Mouse (Mus musculus) MEL-GATA-1-ER (cell line): ENCODE results near the gene Mier2.

Experiments used
- DNase-seq: peaks from one replicate; pipeline ENCODE4 v3.0.0-alpha.2; 2012; ENCODE audit warnings: low read depth; ENCODE audit errors: extremely low read depth

Mier2 gene

DNA sequence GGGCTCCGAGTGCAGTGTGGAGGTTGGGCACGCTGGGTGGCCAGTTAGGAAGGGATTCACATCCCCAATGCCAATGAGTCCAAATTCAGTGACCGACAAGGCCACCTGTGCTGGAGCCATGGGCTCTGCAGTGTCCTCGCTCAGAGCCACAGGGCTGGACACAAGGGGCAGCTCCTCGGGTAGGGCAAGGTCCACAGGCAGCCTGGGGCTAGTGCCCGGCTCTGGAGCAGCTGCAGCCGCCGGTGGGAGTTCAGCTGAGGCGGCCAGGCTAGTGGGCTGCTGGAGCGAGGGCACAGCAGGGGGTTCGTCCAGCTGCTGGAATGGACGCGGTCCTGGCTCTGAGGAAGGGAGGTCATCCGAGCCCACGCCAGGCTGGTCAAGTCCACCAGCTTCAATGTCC, 13.5 kb downstream of the Mier2 start:
- no peak for DNase-seq

DNA sequence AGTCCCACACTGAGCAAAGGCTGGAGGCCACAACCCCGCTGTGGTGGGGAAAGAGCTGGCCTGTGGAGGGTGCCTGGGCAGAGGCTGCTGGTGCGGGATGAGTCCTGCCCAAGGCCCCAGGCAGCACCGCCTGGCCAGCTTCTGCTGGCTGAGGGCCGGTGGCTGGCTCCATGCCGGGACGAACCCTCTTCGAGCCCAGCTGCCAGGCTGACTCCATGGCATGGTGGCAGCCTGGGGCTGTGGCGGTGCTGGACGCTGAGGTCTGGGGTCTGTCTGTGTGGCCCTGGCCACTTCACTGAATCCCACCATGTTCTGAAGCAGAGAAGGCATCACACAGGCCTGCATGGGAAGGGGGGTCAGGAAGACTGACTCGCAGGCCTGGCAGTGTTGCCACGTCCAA, 14.3 kb downstream of the Mier2 start:
- no peak for DNase-seq

GRCm38 (mm10) chr10:79539701-79540495, 15.1 kb downstream of the Mier2 start:
- DNase-seq = no peak

DNA sequence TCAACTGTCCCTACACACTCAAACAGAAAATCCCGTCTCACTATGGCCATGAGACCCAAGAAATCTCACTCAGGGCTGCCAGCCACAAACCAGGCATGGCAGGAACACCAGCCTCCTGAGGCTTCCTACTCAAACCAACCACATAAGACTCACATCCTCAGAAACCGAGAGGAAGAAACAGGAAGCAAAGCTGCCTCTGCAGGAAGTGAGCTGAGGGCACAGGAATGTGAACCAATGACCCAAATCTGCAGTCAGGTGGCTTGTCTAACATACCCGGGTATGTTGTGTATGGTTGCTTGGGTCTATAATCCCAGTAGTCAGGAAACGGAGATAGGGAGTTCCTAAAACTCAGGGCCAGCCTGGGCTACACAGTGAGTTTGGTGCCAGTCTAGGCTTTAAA, 16.1 kb downstream of the Mier2 start:
- no peak for DNase-seq

- DNase-seq = no peak
Observed at GRCm38 (mm10) chr10:79538323-79538722, 16.7 kb downstream of the Mier2 start.

DNA sequence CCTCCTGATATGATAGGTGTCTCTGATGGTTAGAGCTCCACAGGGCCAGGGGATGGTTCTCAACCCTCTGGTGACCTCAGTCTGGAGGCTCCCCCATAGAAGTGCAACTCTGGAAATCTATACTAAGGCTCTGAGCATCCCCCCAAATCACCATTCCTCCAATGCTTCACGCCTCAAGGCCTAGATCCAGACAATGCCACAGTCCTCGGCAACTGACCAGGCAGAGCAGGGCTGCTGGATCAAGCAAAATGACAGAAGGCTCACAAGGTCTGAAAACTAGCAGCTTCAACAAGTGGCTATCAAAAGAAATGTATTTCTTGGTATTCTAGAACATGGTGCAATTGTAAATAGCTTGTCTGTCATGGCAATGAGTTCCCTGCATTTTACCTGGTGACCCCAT, 17.2 kb downstream of the Mier2 start:
- no peak for DNase-seq

DNA sequence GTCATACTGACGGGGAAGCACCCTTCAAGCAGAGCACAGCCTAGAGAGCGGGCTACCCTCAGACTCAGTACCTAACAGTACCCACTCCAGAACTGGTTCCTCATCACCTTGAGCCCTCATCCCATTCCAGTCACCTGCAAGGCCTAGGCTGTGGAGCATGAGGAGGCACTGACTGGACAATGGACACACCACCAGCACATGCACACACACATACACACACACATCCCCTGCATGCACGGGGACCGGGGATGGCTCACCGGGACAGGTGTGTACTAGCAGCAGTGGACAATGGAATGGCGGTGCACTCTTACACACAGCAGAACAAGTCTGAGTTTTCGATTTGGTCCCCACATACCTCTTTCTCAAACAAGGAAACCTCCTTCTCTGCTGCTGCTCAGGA, 17.7 kb downstream of the Mier2 start:
- DNase-seq = no peak

DNA sequence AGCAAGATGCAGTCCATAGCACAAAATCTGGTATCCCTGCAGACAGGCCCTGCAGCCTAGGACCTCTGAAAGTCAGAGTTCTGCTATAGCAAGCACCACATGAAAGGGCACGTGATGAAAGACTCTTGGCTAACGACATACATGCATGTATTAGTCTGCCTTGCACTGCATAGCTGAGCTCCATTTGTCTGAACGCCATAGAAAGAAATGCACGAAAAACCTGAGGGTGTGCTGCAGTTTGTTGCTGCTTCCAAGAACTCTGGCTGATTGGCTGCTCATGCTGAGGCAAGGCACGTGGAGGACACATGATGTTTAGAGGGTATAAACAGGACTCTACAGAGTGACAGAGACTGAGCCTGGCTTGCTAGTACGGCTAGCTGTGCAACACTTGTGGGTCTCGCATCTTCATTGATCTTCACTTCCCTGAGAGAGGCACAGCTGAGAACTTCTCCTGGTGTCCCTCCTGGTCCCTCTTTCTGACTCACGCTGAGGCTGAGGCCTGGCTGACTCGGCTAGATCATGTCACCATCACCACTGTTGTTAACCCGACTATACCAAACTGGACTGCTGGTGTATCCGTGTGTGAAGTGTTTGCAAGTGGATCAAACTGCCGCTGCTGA, 18.4 kb downstream of the Mier2 start:
- DNase-seq = no peak

DNA sequence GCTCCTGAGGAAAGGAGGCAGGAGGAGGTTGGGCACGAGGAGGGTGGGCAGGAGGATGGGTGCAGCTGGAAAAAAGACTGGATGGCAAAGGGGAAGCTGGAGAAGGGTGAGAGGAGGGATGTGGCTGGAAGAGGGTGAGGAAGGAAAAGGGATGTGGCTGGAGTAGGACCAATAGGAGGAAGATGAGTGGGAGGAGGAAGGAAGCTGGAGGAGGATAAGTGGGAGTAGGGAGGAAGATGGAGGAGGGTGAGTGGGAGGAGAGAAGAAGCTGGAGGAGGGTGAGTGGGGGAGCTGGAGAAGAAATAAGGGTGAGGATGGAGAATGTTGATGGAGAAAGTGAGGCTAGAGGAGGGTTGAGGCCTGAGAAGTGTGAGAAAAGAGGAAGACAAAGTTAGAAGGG, 19.6 kb downstream of the Mier2 start:
- DNase-seq = no peak

GRCm38 (mm10) chr10:79534426-79534825, 20.6 kb downstream of the Mier2 start:
- no peak for DNase-seq

DNA sequence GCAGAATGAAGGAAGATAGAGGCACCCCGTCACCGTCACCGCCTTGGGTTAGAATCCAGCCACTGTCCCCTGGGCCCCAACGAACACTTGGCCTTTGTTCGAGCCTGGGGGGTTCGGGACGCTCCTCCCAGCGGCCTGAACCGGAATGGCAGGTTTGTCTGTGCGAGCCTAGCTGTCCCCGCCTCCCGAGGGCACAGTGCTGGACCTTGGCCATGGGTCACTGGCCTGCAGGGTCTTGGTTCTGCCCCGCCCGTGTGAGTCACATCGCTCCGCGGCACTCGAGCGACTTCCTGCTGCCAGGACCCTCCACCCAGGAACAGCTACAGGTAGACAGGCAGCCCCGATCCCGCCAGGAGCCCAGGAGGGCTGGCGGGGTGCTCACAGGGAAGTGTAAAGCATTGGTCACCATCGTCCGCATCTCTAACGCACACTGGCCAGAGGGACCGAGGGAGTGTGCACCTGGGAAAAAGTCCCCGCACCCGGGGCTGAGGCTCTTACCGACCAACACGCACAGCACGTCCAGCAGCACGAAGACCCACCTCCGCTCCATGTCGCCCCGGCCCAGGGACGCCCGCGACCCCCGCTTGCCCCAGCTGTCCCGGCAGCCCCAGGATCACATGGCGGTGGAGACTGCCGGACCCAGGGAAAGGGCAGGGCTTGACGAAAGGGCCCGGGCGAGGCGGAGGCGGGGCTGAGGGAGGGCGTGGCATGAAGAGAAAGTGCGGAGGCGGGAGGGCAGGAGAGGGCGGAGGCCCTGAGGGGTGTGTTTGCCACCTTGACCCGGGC, 21.7 kb downstream of the Mier2 start, which contains the start of gene Plpp2:
Gene Plpp2 (minus strand): TSS at position 671 of the 786 bp plus-strand sequence.
- no peak for DNase-seq

GRCm38 (mm10) chr10:79532678-79533077, 22.3 kb downstream of the Mier2 start:
- DNase-seq = no peak

DNA sequence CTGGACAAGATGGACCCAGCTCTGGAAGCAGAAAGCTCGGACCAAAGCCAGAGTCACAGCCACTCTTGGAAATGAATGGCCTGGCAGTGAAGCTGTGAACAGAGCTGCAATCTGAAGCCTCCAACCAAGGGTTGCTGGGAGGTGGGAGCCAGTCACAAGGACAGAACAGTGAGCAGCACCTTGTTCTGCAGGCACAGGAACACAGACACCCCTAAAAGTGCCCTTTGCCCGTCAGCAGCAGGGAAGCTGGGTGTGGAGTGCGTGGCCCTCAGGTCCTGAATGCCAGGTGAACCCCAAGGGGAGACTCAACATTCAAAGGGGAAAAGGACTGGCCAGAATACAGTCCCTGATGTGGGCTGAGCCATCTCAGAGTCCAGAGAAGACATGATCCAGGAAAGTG, 23.4 kb downstream of the Mier2 start:
- DNase-seq = no peak

GRCm38 (mm10) chr10:79530721-79531120, 24.3 kb downstream of the Mier2 start:
- no peak for DNase-seq

DNA sequence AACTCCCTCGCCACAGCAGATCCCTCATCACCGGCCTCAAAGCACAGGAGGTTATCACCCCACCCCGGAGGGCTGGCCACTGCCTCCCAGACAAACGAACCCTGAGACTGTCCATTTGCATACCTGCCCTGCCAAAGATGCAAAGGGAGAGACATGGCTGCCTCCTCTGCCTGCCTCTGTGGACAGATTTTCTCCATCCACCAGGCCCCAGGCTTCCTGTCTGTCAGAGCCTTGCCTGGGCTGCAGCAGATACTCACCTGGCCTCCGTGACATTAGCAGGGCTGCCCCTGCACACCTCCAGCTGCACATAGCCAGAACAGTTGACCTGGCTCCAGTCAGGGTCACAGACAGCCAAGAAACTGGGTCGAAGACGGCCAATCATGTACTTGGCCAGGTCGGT, 24.8 kb downstream of the Mier2 start:
- no peak for DNase-seq

DNA sequence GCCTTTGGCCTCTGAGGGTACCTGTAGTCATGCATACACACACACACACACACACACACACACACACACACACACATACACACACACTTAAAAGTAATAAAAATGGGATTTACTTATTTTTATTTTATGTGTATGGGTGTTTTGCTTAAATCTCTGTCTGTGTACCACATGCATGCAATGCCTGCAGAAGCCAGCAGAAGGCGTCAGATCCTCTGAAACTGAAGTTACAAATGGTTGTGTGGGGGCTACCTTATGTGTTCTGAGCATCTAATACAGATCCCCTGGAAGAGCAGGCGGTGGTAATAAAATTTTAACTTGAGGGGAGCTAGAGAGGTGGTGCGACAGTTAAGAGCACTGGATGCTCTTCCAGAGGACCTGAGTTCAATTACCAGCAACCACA, 26.9 kb downstream of the Mier2 start:
- DNase-seq = no peak

- DNase-seq = no peak
Observed at GRCm38 (mm10) chr10:79527453-79527845, 27.6 kb downstream of the Mier2 start.

- DNase-seq = no peak
Observed at GRCm38 (mm10) chr10:79526661-79527452, 28.1 kb downstream of the Mier2 start.

DNA sequence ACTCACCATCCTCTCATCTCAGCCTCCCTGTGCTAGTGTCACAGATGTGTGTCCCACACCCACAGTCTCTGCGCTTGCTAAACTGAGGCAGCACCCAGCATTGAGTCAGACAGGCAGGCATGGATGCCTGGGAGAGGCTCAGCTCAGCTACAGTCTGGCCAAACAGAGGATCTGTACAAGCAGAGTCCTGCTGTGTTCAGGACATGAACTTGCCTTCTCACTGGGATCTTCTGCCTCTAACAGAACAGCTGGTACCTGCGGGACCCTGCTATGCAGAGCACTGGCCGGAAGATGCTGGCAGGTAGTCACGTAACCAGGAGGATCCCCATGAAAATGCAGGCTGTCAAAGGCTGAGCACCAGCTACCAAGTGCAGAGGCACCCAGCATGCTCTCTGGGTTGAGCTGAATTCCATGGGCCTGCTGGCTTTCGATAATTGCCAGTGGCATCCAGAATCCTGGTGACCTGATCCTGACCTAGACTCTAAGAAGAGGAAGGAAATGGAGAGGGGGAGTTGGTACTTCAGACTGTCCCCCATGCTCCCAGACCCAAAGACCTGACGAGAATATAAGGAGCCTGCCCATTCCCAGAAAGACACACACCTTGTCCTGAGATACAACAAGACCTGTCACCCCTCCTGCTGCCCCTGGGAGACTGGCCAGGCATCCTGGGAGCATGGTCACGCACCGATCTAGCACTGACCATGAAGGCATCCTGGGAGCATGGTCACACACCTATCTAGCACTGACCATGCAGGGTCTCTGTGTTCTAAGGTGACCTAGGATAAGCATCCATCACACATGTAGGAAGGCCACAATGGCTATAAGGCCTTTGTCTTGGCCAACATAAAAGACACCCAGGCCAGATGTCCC, 29.3 kb downstream of the Mier2 start:
- no peak for DNase-seq

- no peak for DNase-seq
Observed at GRCm38 (mm10) chr10:79524433-79524832, 30.6 kb downstream of the Mier2 start.

DNA sequence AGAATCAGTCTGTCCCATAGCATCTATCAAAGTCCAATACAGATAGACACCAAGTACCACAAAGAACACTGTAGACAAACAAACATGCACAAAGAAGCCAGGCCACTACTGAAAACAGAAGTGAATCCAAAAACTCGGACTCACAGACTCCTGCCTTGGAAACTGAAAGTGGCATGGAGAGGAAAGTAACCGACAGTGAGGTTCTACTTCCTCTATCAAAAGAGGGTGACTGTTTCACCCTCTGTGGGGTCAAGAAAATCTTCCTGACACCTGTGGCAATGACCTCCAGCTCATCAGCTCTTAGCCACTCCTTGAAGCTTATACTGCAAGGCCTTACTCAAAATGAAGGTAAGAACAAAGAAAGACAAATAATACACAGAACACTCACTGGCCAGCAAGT, 48.3 kb downstream of the Mier2 start:
- DNase-seq = no peak
